Mouse (Mus musculus) olfactory bulb, adult 2 months (tissue): Measurements from ENCODE around the gene Pnmal1.

Experiments used
- CTCF ChIP-seq: fragments of 200-500 bp; IDR thresholded peaks from 2 replicates; pipeline ENCODE4 v1.5.1; 2012; ENCODE audit warnings: low read depth, mild to moderate bottlenecking, low read length, moderate library complexity; ENCODE audit not compliant: insufficient read depth
- POLR2A ChIP-seq: fragments of 200-500 bp; IDR thresholded peaks from 2 replicates; pipeline ENCODE4 v1.6.1; 2012; ENCODE audit warnings: mild to moderate bottlenecking, low read depth, low read length, moderate library complexity; ENCODE audit not compliant: insufficient read depth

DNA sequence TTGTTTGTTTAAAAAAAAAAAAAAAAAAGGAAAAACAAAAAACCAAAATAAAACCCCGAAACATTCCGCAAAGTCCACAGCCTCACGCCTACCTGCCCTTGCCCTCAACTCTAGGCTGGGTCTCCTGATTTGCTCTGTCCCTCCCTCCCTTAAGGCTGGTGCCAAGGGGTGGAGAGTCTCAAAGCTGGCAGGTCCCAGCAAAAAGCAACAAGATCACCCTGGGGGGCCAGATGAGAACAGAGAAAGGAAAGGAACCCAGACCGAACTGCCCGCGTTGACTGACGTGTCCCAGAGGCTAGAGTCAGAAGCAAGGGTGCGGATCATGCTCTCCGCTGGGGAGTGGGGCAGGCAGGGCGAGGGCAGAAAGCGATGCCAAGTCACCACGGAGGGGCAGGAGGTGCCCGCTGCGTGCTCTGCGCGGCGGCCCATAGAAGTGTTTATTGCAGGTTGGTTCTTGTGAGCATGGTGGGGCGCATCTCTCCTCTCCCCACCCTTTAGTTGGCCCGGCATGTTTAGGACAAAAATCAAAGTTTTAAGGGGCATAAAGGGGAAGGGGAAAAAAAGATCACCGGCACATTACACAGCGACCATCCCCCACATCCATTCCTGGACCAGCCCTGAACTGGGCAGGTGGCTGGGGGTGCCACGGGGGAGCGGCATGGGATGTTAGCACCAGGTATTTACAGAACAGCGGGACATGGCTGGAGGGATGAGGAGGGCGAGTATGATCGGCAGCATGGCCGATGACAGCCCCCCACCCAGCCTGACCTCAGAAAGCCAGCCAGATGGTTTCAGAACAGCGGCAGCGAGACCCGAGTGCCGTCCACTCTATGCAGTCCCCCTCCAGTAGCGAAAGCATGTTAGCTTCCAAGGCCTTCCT is 43.8 kb upstream of the Pnmal1 start:
- TF ChIP-seq CTCF (no peak), POLR2A (no peak)
